Mouse (Mus musculus) heart, embryonic 14.5 days (tissue): Measurements from ENCODE around the gene Bak1. TPM values are rescaled to one million over a fixed set of nuclear protein-coding genes. Genes with fewer than 3 reads are reported as not detected.

ENCODE experiments used
- ATAC-seq: fragments of 200-750 bp; cut with Nextera tagmentation; 2 replicates; pipeline ENCODE4 v1.8.0; 2017; ENCODE audit warnings: low read depth, moderate TSS enrichment; ENCODE audit not compliant: insufficient number of reproducible peaks, insufficient read depth, low FRiP score
- H3K27ac ChIP-seq, 2 experiments: fragments of 200-500 bp in 1 of 2; fragments of 300-500 bp in 1 of 2; sonication (generic) in 1 of 2; replicated peaks in 1 of 2; 2 replicates each; pipeline ENCODE4 v1.5.1; 2012 to 2014; ENCODE audit warnings: low read depth in 2 of 2, low read length in 2 of 2, control low read depth in 1 of 2, mild to moderate bottlenecking in 1 of 2, mixed read lengths in 1 of 2; ENCODE audit not compliant: control insufficient read depth in 1 of 2, insufficient read depth in 1 of 2
- H3K27me3 ChIP-seq: fragments of 300-500 bp; sonication (generic); 2 replicates; pipeline ENCODE4 v1.6.1; 2014; ENCODE audit warnings: mild to moderate bottlenecking, low read length, control low read depth; ENCODE audit not compliant: control insufficient read depth, insufficient read depth
- H3K36me3 ChIP-seq: fragments of 300-500 bp; sonication (generic); 2 replicates; pipeline ENCODE4 v1.6.1; 2014; ENCODE audit warnings: mild to moderate bottlenecking, control low read depth, low read length, mixed read lengths; ENCODE audit not compliant: control insufficient read depth, insufficient read depth
- H3K4me1 ChIP-seq, 2 experiments: fragments of 200-500 bp in 1 of 2; fragments of 300-500 bp in 1 of 2; sonication (generic) in 1 of 2; 2 replicates each; pipeline ENCODE4 v1.6.1; 2012 to 2014; ENCODE audit warnings: low read length in 2 of 2, control low read depth in 1 of 2, mixed read lengths in 1 of 2; ENCODE audit not compliant: control insufficient read depth in 2 of 2, insufficient read depth in 2 of 2
- H3K4me2 ChIP-seq: fragments of 300-500 bp; sonication (generic); 2 replicates; pipeline ENCODE4 v1.6.1; 2014; ENCODE audit warnings: mild to moderate bottlenecking, low read length
- H3K4me3 ChIP-seq, 2 experiments: fragments of 200-500 bp in 1 of 2; fragments of 300-500 bp in 1 of 2; sonication (generic) in 1 of 2; 2 replicates each; pipeline ENCODE4 v1.5.1; 2012 to 2014; ENCODE audit warnings: low read length in 2 of 2, mild to moderate bottlenecking in 2 of 2, control low read depth in 1 of 2, low read depth in 1 of 2, moderate library complexity in 1 of 2; ENCODE audit not compliant: control insufficient read depth in 1 of 2, insufficient read depth in 1 of 2
- H3K9ac ChIP-seq: fragments of 300-500 bp; sonication (generic); 2 replicates; pipeline ENCODE4 v1.6.1; 2014; ENCODE audit warnings: mild to moderate bottlenecking, low read length
- H3K9me3 ChIP-seq: fragments of 300-500 bp; sonication (generic); 2 replicates; pipeline ENCODE4 v1.6.1; 2016; ENCODE audit warnings: low read length, control low read depth; ENCODE audit not compliant: control insufficient read depth
- WGBS: fragments of 180-500 bp; shearing (Covaris S2); extraction: QIAGEN DNeasy Blood & Tissue Kit; methylation state at CpG from one replicate; pipeline ENCODE4 v1.1.7; 2014; 5-methylcytosine and 5-hydroxymethylcytosine counted together
- polyA plus RNA-seq: library from polyadenylated mRNA; unstranded; fragments of >200 nt; fragmentation: Nextera tagmentation; extraction: Ambion mirVana; gene quantifications from 2 replicates; pipeline ENCODE4 v1.2.1, GENCODE M21; 2014

The Bak1 gene
- polyA plus RNA-seq, 1 experiment from 2014 or later = 10.5 TPM

GRCm38 (mm10) chr17:27029431-27029830 is 622 bp upstream of the Bak1 start:
- peaks cover 12 to 18% of the 10 kb centered on the region in 2 experiments; a peak in 3 of 4 replicates for H3K4me1 ChIP-seq
- ATAC-seq = no peak
- WGBS = 85% methylated on average over 14 of the region's 14 CpGs
- H3K4me3 ChIP-seq = no peak overlapping the region
- peaks cover 22% of the 10 kb centered on the region for H3K36me3 ChIP-seq
- no peaks in the 10 kb centered on the region for H3K9me3 ChIP-seq
- no peak overlapping the region for H3K4me2 ChIP-seq
- H3K27ac ChIP-seq = no peak overlapping the region
- H3K27me3 ChIP-seq = no peaks in the 10 kb centered on the region
- H3K9ac ChIP-seq = no peak overlapping the region

GRCm38 (mm10) chr17:27028284-27028795 is 469 bp downstream of the Bak1 start:
- WGBS = 2% methylated on average over 19 of the region's 19 CpGs
- Histone ChIP-seq H3K9ac (peak overlapping the region; percentile 98), H3K27ac (peak overlapping the region; percentile 83 to 84), H3K36me3 (peaks cover 32% of the 10 kb centered on the region), H3K4me3 (peak overlapping the region; percentile 84 to 86), H3K9me3 (no peaks in the 10 kb centered on the region), H3K4me1 (peaks cover 12 to 18% of the 10 kb centered on the region in 2 experiments; a peak in 3 of 4 replicates), H3K4me2 (peak overlapping the region; percentile 94), H3K27me3 (no peaks in the 10 kb centered on the region)
- peak; percentile 70 for ATAC-seq

- Histone ChIP-seq H3K4me3 (peak overlapping the region; percentile 84 to 86), H3K4me2 (peak overlapping the region; percentile 94), H3K27me3 (no peaks in the 10 kb centered on the region), H3K36me3 (peaks cover 36% of the 10 kb centered on the region), H3K9me3 (no peaks in the 10 kb centered on the region), H3K4me1 (peaks cover 9 to 14% of the 10 kb centered on the region in 2 experiments; a peak in 3 of 4 replicates), H3K27ac (peak overlapping the region; percentile 83 to 84), H3K9ac (peak overlapping the region; percentile 98)
- 27% methylated on average over 12 of the region's 12 CpGs for WGBS
- ATAC-seq = no peak
These were observed 1.1 kb downstream of the Bak1 start for GRCm38 (mm10) chr17:27027460-27028283.

GRCm38 (mm10) chr17:27025951-27026350 is 2.9 kb downstream of the Bak1 start:
- WGBS = 97% methylated on average over 3 of the region's 3 CpGs

GRCm38 (mm10) chr17:27025326-27025902 is 3.4 kb downstream of the Bak1 start:
- Histone ChIP-seq H3K9me3 (no peaks in the 10 kb centered on the region), H3K27me3 (no peaks in the 10 kb centered on the region), H3K4me3 (no peak overlapping the region), H3K27ac (no peak overlapping the region), H3K4me1 (peaks cover 5 to 14% of the 10 kb centered on the region in 2 experiments; a peak in 3 of 4 replicates), H3K36me3 (peaks cover 58% of the 10 kb centered on the region), H3K4me2 (no peak overlapping the region), H3K9ac (no peak overlapping the region)
- no peak for ATAC-seq
- WGBS = 88% methylated on average over 17 of the region's 17 CpGs

More at GRCm38 (mm10) chr17:27025951-27026350, 2.9 kb downstream of the Bak1 start:
- Histone ChIP-seq H3K4me3 (no peak overlapping the region), H3K36me3 (peaks cover 53% of the 10 kb centered on the region), H3K9me3 (no peaks in the 10 kb centered on the region), H3K4me2 (no peak overlapping the region), H3K4me1 (peaks cover 5 to 14% of the 10 kb centered on the region in 2 experiments; a peak in 3 of 4 replicates), H3K9ac (no peak overlapping the region), H3K27ac (no peak overlapping the region), H3K27me3 (no peaks in the 10 kb centered on the region)
- no peak for ATAC-seq

- Histone ChIP-seq H3K36me3 (peaks cover 69% of the 10 kb centered on the region), H3K4me3 (no peak overlapping the region), H3K4me2 (no peak overlapping the region), H3K9me3 (no peaks in the 10 kb centered on the region), H3K27ac (no peak overlapping the region), H3K9ac (no peak overlapping the region), H3K4me1 (peaks cover 6 to 18% of the 10 kb centered on the region in 2 experiments), H3K27me3 (no peaks in the 10 kb centered on the region)
- ATAC-seq = no peak
- 74% methylated on average over 4 of the region's 4 CpGs for WGBS
These were observed 5.5 kb downstream of the Bak1 start for GRCm38 (mm10) chr17:27023342-27023741.

GRCm38 (mm10) chr17:27021736-27022135 is 7.1 kb downstream of the Bak1 start:
- Histone ChIP-seq H3K9me3 (no peaks in the 10 kb centered on the region), H3K4me3 (no peak overlapping the region), H3K27ac (no peak overlapping the region), H3K4me2 (no peak overlapping the region), H3K36me3 (peaks cover 68% of the 10 kb centered on the region), H3K9ac (no peak overlapping the region), H3K27me3 (no peaks in the 10 kb centered on the region), H3K4me1 (peaks cover 6% of the 10 kb centered on the region in 2 experiments; a peak in 3 of 4 replicates)
- 85% methylated on average over 9 of the region's 9 CpGs for WGBS
- ATAC-seq = no peak
